Mouse (Mus musculus) olfactory bulb, adult 2 months (tissue): ENCODE measurements around the gene Evi2b. TPM values are rescaled to one million over a fixed set of nuclear protein-coding genes. Genes with fewer than 3 reads are reported as not detected.

Experiments
- H3K27ac ChIP-seq: fragments of 200-500 bp; 2 replicates; pipeline ENCODE4 v1.5.1; 2012; ENCODE audit warnings: low read depth, low read length; ENCODE audit not compliant: insufficient read depth
- H3K4me1 ChIP-seq: fragments of 200-500 bp; 2 replicates; pipeline ENCODE4 v1.6.1; 2012; ENCODE audit warnings: low read length; ENCODE audit not compliant: control insufficient read depth, insufficient read depth
- H3K4me3 ChIP-seq: fragments of 200-500 bp; 2 replicates; pipeline ENCODE4 v1.5.1; 2012; ENCODE audit warnings: mild to moderate bottlenecking, low read depth, low read length, moderate library complexity; ENCODE audit not compliant: insufficient read depth
- CTCF ChIP-seq: fragments of 200-500 bp; IDR thresholded peaks from 2 replicates; pipeline ENCODE4 v1.5.1; 2012; ENCODE audit warnings: low read depth, mild to moderate bottlenecking, low read length, moderate library complexity; ENCODE audit not compliant: insufficient read depth
- POLR2A ChIP-seq: fragments of 200-500 bp; IDR thresholded peaks from 2 replicates; pipeline ENCODE4 v1.6.1; 2012; ENCODE audit warnings: mild to moderate bottlenecking, low read depth, low read length, moderate library complexity; ENCODE audit not compliant: insufficient read depth
- WGBS: fragments of 180-500 bp; shearing (Covaris S2); methylation state at CpG from one replicate; pipeline ENCODE4 v1.1.7; 2018; 5-methylcytosine and 5-hydroxymethylcytosine counted together
- polyA plus RNA-seq: library from polyadenylated mRNA; stranded (reverse); fragments of >200 nt; gene quantifications from 2 replicates; pipeline ENCODE4 v1.2.4, GENCODE M21; 2012; ENCODE audit warnings: low replicate concordance; ENCODE audit not compliant: missing spikeins, insufficient read depth, insufficient read length

Gene Evi2b
- polyA plus RNA-seq, 1 experiment = not detected

GRCm38 (mm10) chr11:79511970-79512369 lies 11.6 kb downstream of the Evi2b start:
- Histone ChIP-seq H3K4me3 (no peak overlapping the region), H3K27ac (no peak overlapping the region), H3K4me1 (no peaks in the 10 kb centered on the region)
- no peak for TF ChIP-seq CTCF
- no peak for TF ChIP-seq POLR2A
- 94% methylated on average over 3 of the region's 3 CpGs for WGBS

- TF ChIP-seq POLR2A = no peak
- no peak for TF ChIP-seq CTCF
- Histone ChIP-seq H3K4me3 (no peak overlapping the region), H3K27ac (0 out of 2 replicates have a peak overlapping the region, but pooled peaks have one; percentile 45), H3K4me1 (peaks cover 3% of the 10 kb centered on the region; the same call in 1 of the 2 replicates)
- 38% methylated on average over 7 of the region's 7 CpGs for WGBS
These were observed 19.1 kb downstream of the Evi2b start for GRCm38 (mm10) chr11:79504506-79504905.

- Histone ChIP-seq H3K4me1 (peaks cover 3% of the 10 kb centered on the region; the same call in 1 of the 2 replicates), H3K27ac (peak within 1 kb of the TSS; percentile 54), H3K4me3 (peak within 1 kb of the TSS; percentile 29)
- WGBS = 11% methylated on average over 8 of the region's 8 CpGs
- TF ChIP-seq POLR2A (peak; percentile 70), CTCF (no peak)
These were observed 19.7 kb downstream of the Evi2b start, which contains the start of gene Omg for GRCm38 (mm10) chr11:79503845-79504244. Gene Omg, minus strand, starts transcription at chr11:79504084.

- 19% methylated on average over 2 of the region's 2 CpGs for WGBS
- no peak for TF ChIP-seq CTCF
- TF ChIP-seq POLR2A = no peak
- H3K27ac ChIP-seq = peak overlapping the region; percentile 54
- H3K4me3 ChIP-seq = no peak overlapping the region
- H3K4me1 ChIP-seq = peaks cover 3% of the 10 kb centered on the region; the same call in 1 of the 2 replicates
These were observed 20.6 kb downstream of the Evi2b start for GRCm38 (mm10) chr11:79502917-79503316.

GRCm38 (mm10) chr11:79494976-79495800 lies 28.4 kb downstream of the Evi2b start:
- H3K27ac ChIP-seq = no peak overlapping the region
- H3K4me3 ChIP-seq = no peak overlapping the region
- H3K4me1 ChIP-seq = no peaks in the 10 kb centered on the region
- no peak for TF ChIP-seq POLR2A
- no peak for TF ChIP-seq CTCF
- WGBS = 44% methylated on average over 10 of the region's 10 CpGs

- Histone ChIP-seq H3K4me1 (no peaks in the 10 kb centered on the region), H3K4me3 (no peak overlapping the region), H3K27ac (no peak overlapping the region)
- TF ChIP-seq POLR2A = no peak
- no peak for TF ChIP-seq CTCF
These were observed 38.8 kb downstream of the Evi2b start for GRCm38 (mm10) chr11:79484721-79485120.

GRCm38 (mm10) chr11:79483876-79484528 lies 39.6 kb downstream of the Evi2b start:
- TF ChIP-seq CTCF (no peak), POLR2A (no peak)
- Histone ChIP-seq H3K4me1 (no peaks in the 10 kb centered on the region), H3K4me3 (no peak overlapping the region), H3K27ac (no peak overlapping the region)
- WGBS = 86% methylated on average over 7 of the region's 7 CpGs

GRCm38 (mm10) chr11:79483392-79483791 lies 40.2 kb downstream of the Evi2b start:
- 80% methylated on average over 6 of the region's 6 CpGs for WGBS
- Histone ChIP-seq H3K4me1 (no peaks in the 10 kb centered on the region), H3K27ac (no peak overlapping the region), H3K4me3 (no peak overlapping the region)
- no peak for TF ChIP-seq CTCF
- no peak for TF ChIP-seq POLR2A

GRCm38 (mm10) chr11:79468097-79468496 lies 55.5 kb downstream of the Evi2b start:
- TF ChIP-seq CTCF (no peak), POLR2A (no peak)
- 55% methylated on average over 1 of the region's 1 CpGs for WGBS
- Histone ChIP-seq H3K4me3 (no peak overlapping the region), H3K27ac (no peak overlapping the region), H3K4me1 (no peaks in the 10 kb centered on the region)

Other genes starting within 250 kb of the Evi2b start
- not detected in 2 replicates for gene Gm9964, start 226.9 kb downstream of the Evi2b start, polyA plus RNA-seq
- 163 TPM in 1 of 2 replicates, not detected in the other for gene Nf1, start 184.1 kb downstream of the Evi2b start, polyA plus RNA-seq
- gene Omg, start 19.7 kb downstream of the Evi2b start, polyA plus RNA-seq = not detected in 2 replicates
- not detected in 2 replicates for gene Evi2, start 6.8 kb upstream of the Evi2b start, polyA plus RNA-seq
- not detected in 2 replicates for gene Evi2a, start 6.8 kb upstream of the Evi2b start, polyA plus RNA-seq
- 85.1 and 98.8 TPM in 2 replicates for gene Rab11fip4, start 67.5 kb upstream of the Evi2b start, polyA plus RNA-seq